Mouse (Mus musculus): Measurements from ENCODE around the gene Pnpla8. TPM values are rescaled to one million over a fixed set of nuclear protein-coding genes. Genes with fewer than 3 reads are reported as not detected.

The Pnpla8 gene
- polyA plus RNA-seq, 1 experiment from 2014 or later, result 142 TPM

DNA sequence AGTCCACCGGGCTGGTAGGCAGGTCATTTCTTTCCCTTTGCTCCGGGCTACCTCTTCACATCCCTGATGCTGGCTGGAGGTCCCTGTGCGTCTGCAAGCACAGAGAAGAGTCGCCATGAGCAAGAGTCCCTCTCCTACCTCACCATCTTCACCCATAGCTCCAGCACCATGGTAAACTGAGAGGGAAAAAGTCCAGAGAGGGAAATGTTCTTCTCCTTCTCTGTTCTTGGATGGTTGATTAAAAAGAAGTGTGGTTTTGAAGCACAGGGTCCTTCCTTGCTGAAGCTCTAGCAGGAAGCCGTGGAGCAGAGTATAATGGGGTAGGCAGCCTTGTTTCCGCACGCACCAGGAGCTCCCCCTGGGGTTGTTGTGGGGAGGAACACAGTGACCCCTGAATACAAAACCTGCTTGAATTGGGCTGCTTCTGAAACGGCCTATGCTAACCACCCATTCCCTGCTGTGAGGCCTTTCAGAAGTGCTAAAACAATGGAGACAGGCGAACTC is 109.1 kb downstream of the Pnpla8 start:
- no peaks in the 10 kb centered on the region for H3K27me3 ChIP-seq (ENCODE audit: control insufficient read depth, insufficient read depth, low read length)
- DNase-seq (ENCODE audit: low spot score), result no peak
- H3K4me1 ChIP-seq (replicated peaks; ENCODE audit: control insufficient read depth, insufficient read depth, low read length), result peaks cover 24% of the 10 kb centered on the region
- H3K4me2 ChIP-seq (replicated peaks), result peak overlapping the region; percentile 80
- H3K9me3 ChIP-seq (ENCODE audit: control insufficient read depth, low read length), result no peaks in the 10 kb centered on the region
- H3K4me3 ChIP-seq (replicated peaks; ENCODE audit: low read length), result peak overlapping the region; percentile 88
- H3K27ac ChIP-seq, result peak overlapping the region; percentile 94
- H3K9ac ChIP-seq, result peak overlapping the region; percentile 89
- WGBS, result under 1% methylated on average over 9 of the region's 9 CpGs
- no peaks in the 10 kb centered on the region for H3K36me3 ChIP-seq (replicated peaks; ENCODE audit: control insufficient read depth, insufficient read depth)
- no peak; the same call in 1 of the 2 replicates for ATAC-seq (ENCODE audit: low FRiP score)

DNA sequence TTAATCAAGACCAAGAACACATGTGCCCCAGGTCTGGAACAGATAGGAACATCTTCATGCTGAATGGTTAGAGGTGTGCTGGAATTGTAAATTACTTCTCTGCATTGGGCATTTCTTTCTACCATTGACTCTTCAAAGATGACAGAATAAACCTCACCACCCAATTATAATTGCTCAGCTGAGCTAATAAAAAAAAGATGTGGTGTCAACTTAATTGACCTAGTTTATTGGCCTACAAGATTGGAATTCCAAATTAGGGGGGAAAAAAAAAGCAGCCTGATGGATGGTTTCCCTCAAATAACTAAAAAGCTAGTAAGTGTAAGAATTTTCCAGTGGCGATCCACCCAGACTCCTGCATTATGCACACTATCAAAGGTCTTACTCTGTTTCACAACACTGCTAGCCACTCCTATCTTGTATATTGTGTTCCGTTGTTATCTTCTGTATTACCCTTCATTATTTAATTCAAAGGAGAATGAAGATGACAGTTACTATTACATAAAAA is 116.0 kb downstream of the Pnpla8 start:
- H3K9me3 ChIP-seq (ENCODE audit: control insufficient read depth, low read length), result no peaks in the 10 kb centered on the region
- no peak overlapping the region for H3K4me3 ChIP-seq (replicated peaks; ENCODE audit: low read length)
- H3K36me3 ChIP-seq (replicated peaks; ENCODE audit: control insufficient read depth, insufficient read depth), result no peaks in the 10 kb centered on the region
- H3K4me2 ChIP-seq (replicated peaks), result no peak overlapping the region
- no peaks in the 10 kb centered on the region for H3K27me3 ChIP-seq (ENCODE audit: control insufficient read depth, insufficient read depth, low read length)
- no peak overlapping the region for H3K27ac ChIP-seq
- no peak for ATAC-seq (ENCODE audit: low FRiP score)
- peaks cover 16% of the 10 kb centered on the region for H3K4me1 ChIP-seq (replicated peaks; ENCODE audit: control insufficient read depth, insufficient read depth, low read length)
- H3K9ac ChIP-seq, result no peak overlapping the region
- WGBS, result 36% methylated on average over 2 of the region's 2 CpGs
- DNase-seq (ENCODE audit: low spot score), result no peak

DNA sequence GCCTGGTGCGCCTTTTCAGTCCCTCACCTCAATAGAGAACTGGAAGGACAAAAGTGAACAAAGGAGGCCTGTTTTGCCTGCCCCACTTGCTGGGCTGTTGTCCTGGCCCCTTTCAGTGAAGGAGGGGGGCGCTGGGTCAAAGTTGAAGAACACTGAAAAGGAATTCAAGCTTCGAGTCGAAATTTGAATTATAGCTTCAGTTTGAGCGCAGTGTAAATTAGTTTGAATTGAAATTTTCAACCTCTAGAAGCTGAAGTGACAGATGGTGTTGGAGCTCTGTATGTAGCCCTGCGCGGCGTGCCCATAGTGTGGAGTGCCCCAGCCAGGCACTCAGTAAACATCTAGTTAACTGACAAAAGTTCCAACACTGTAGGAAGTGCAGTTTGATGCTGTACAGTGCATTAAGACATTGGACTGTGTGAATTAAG is 117.0 kb downstream of the Pnpla8 start:
- peak overlapping the region; percentile 51 for H3K27ac ChIP-seq
- 12% methylated on average over 8 of the region's 8 CpGs for WGBS
- H3K4me2 ChIP-seq (replicated peaks), result peak overlapping the region; percentile 27
- no peaks in the 10 kb centered on the region for H3K27me3 ChIP-seq (ENCODE audit: control insufficient read depth, insufficient read depth, low read length)
- H3K36me3 ChIP-seq (replicated peaks; ENCODE audit: control insufficient read depth, insufficient read depth), result no peaks in the 10 kb centered on the region
- no peak overlapping the region for H3K4me3 ChIP-seq (replicated peaks; ENCODE audit: low read length)
- no peak overlapping the region for H3K9ac ChIP-seq
- H3K4me1 ChIP-seq (replicated peaks; ENCODE audit: control insufficient read depth, insufficient read depth, low read length), result peaks cover 10% of the 10 kb centered on the region
- H3K9me3 ChIP-seq (ENCODE audit: control insufficient read depth, low read length), result no peaks in the 10 kb centered on the region
- ATAC-seq (ENCODE audit: low FRiP score) (peak; percentile 89), DNase-seq (ENCODE audit: low spot score) (no peak)

DNA sequence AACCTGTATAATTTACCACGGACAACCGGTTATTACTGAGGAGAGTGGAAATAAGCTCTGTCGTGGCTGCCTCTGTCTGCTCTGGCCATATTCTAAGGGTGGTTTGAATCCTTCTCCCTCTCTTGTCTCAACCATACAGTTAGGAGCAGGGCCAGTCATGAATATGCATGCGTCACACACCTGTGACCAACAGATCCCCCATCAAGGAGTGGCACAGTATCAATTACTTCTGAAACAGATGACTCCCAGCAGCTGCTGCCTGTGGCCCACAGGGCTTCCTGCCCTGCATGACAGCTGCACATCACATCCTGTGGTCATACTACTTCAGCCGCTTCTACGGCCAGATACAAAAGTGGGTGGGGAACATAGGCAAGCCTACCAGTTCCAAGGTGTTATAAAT is 122.9 kb downstream of the Pnpla8 start:
- WGBS, result 49% methylated on average over 6 of the region's 6 CpGs
- H3K36me3 ChIP-seq (replicated peaks; ENCODE audit: control insufficient read depth, insufficient read depth), result no peaks in the 10 kb centered on the region
- no peaks in the 10 kb centered on the region for H3K27me3 ChIP-seq (ENCODE audit: control insufficient read depth, insufficient read depth, low read length)
- ATAC-seq (ENCODE audit: low FRiP score) (peak; percentile 64; the same call in 1 of the 2 replicates), DNase-seq (ENCODE audit: low spot score) (no peak)
- H3K4me3 ChIP-seq (replicated peaks; ENCODE audit: low read length), result no peak overlapping the region
- no peaks in the 10 kb centered on the region for H3K9me3 ChIP-seq (ENCODE audit: control insufficient read depth, low read length)
- peaks cover 24% of the 10 kb centered on the region for H3K4me1 ChIP-seq (replicated peaks; ENCODE audit: control insufficient read depth, insufficient read depth, low read length)
- no peak overlapping the region for H3K9ac ChIP-seq
- no peak overlapping the region for H3K4me2 ChIP-seq (replicated peaks)
- no peak overlapping the region for H3K27ac ChIP-seq

DNA sequence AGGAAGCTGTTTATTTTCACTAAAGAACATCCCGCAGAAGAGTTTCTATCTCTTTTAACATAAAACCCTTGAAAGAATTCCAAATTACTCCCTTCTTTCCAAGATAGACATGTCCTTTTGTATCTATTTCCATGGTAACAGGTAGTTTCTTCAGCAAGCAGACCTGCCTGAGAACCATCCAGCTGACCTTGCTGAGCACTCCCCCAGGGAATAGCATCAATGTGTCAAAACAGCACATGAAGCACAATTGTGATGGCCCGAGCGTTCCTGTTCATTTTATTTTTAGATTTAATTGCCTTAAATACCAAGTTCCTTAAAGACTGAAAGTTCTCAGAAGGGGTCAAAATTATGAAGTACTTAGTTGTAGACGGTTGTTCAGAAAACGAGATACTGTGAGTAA is 124.1 kb downstream of the Pnpla8 start:
- Histone ChIP-seq H3K9me3 (ENCODE audit: control insufficient read depth, low read length) (no peaks in the 10 kb centered on the region), H3K9ac (no peak overlapping the region), H3K27me3 (ENCODE audit: control insufficient read depth, insufficient read depth, low read length) (no peaks in the 10 kb centered on the region), H3K4me3 (replicated peaks; ENCODE audit: low read length) (no peak overlapping the region), H3K36me3 (replicated peaks; ENCODE audit: control insufficient read depth, insufficient read depth) (no peaks in the 10 kb centered on the region), H3K4me2 (replicated peaks) (no peak overlapping the region), H3K27ac (no peak overlapping the region), H3K4me1 (replicated peaks; ENCODE audit: control insufficient read depth, insufficient read depth, low read length) (peaks cover 24% of the 10 kb centered on the region)
- ATAC-seq (ENCODE audit: low FRiP score) (no peak), DNase-seq (ENCODE audit: low spot score) (no peak)
- WGBS, result 38% methylated on average over 5 of the region's 5 CpGs

DNA sequence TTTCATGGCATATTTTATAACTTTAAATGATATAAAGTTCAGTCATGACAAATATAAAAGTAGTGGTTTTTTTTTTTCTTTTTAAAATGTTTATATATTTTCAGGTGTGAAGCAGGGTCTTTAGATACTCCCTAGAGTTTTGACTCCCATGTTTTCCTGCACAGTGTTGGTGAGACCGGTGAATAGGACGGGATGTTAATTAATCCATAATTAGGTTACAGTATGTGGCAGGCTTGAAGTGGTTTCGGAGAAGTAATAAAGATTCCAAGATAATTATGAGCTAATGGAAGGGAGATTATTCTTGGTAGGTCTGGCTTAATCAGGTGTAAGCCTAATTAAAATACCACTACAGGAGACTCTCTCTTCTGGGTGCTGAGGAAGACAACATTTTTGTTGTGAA is 125.0 kb downstream of the Pnpla8 start:
- Histone ChIP-seq H3K27me3 (ENCODE audit: control insufficient read depth, insufficient read depth, low read length) (no peaks in the 10 kb centered on the region), H3K4me3 (replicated peaks; ENCODE audit: low read length) (no peak overlapping the region), H3K9me3 (ENCODE audit: control insufficient read depth, low read length) (no peaks in the 10 kb centered on the region), H3K4me1 (replicated peaks; ENCODE audit: control insufficient read depth, insufficient read depth, low read length) (peaks cover 24% of the 10 kb centered on the region), H3K4me2 (replicated peaks) (no peak overlapping the region), H3K27ac (peak overlapping the region; percentile 62; the same call in 1 of the 2 replicates), H3K36me3 (replicated peaks; ENCODE audit: control insufficient read depth, insufficient read depth) (no peaks in the 10 kb centered on the region), H3K9ac (no peak overlapping the region)
- DNase-seq (ENCODE audit: low spot score), result no peak
- 42% methylated on average over 3 of the region's 3 CpGs for WGBS
- ATAC-seq (ENCODE audit: low FRiP score), result peak; percentile 58; the same call in 1 of the 2 replicates

DNA sequence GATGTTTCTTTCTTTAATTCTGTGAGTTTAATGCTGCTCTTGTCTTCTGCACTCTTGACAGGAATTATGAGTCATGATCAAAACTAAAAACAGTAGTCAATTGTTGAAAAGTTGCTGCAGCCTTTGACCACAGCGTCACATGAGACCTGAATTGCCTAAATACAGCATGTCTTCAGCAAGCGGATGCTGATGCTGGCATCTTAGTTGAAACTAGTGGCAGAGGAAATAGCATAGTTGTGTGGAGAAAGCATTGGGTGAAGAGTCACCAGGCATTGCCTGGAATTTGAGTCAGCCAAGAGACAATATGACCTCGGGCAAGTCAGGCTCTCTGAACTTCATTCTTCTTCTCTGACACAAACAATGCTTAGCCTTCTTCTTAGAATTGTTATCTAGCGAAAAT is 133.9 kb downstream of the Pnpla8 start:
- H3K27me3 ChIP-seq (ENCODE audit: control insufficient read depth, insufficient read depth, low read length), result no peaks in the 10 kb centered on the region
- no peaks in the 10 kb centered on the region; the same call in 1 of the 2 replicates for H3K4me1 ChIP-seq (replicated peaks; ENCODE audit: control insufficient read depth, insufficient read depth, low read length)
- WGBS, result 81% methylated on average over 4 of the region's 4 CpGs
- DNase-seq (ENCODE audit: low spot score), result no peak
- H3K27ac ChIP-seq, result no peak overlapping the region
- no peak for ATAC-seq (ENCODE audit: low FRiP score)
- no peak overlapping the region for H3K4me3 ChIP-seq (replicated peaks; ENCODE audit: low read length)
- no peaks in the 10 kb centered on the region for H3K9me3 ChIP-seq (ENCODE audit: control insufficient read depth, low read length)
- no peak overlapping the region for H3K9ac ChIP-seq
- no peak overlapping the region for H3K4me2 ChIP-seq (replicated peaks)
- no peaks in the 10 kb centered on the region for H3K36me3 ChIP-seq (replicated peaks; ENCODE audit: control insufficient read depth, insufficient read depth)

DNA sequence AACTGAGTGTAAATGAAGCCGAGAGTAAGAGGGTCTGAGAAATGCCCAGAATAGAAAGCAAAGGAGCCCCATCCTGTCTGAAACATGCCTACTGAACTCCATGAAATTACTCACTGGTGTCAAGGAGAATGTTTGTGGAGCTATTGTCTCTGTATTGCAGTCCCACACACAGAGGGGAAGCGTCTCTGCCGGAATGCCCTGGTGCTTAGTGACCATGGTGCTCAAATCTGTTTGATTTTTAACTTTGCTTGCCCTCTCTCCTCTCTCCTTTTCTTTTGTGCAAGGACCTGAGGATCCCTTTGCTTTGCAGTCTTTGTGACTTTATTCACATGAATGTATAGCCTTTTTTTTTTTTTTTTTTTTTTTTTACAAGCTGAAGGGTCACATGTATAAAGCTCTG is 136.3 kb downstream of the Pnpla8 start:
- Histone ChIP-seq H3K4me1 (replicated peaks; ENCODE audit: control insufficient read depth, insufficient read depth, low read length) (no peaks in the 10 kb centered on the region; the same call in 1 of the 2 replicates), H3K27me3 (ENCODE audit: control insufficient read depth, insufficient read depth, low read length) (no peaks in the 10 kb centered on the region), H3K27ac (no peak overlapping the region), H3K4me2 (replicated peaks) (no peak overlapping the region), H3K4me3 (replicated peaks; ENCODE audit: low read length) (no peak overlapping the region), H3K9ac (no peak overlapping the region), H3K36me3 (replicated peaks; ENCODE audit: control insufficient read depth, insufficient read depth) (no peaks in the 10 kb centered on the region), H3K9me3 (ENCODE audit: control insufficient read depth, low read length) (no peaks in the 10 kb centered on the region)
- WGBS, result 5% methylated on average over 3 of the region's 3 CpGs
- no peak for DNase-seq (ENCODE audit: low spot score)
- ATAC-seq (ENCODE audit: low FRiP score), result no peak

DNA sequence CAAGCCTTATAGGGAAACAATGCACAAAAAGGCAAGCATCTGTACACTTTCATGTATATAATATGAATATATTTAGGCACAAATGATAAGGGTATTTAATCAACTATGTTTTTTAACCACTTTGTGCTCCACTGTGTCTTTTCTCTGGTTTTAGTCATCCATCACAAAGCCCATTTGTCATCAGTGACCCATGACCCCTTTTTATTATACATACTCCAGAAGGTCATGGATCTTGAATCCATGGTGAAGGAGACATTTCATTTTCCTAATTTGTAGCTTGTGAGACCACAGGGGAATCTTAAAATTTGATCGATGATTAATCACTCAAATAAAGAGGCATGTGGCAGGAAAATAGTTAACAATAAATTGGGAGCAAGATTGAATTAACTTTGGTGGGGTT is 136.7 kb downstream of the Pnpla8 start:
- no peaks in the 10 kb centered on the region for H3K36me3 ChIP-seq (replicated peaks; ENCODE audit: control insufficient read depth, insufficient read depth)
- ATAC-seq (ENCODE audit: low FRiP score) (no peak), DNase-seq (ENCODE audit: low spot score) (no peak)
- 22% methylated on average over 1 of the region's 1 CpGs for WGBS
- H3K27me3 ChIP-seq (ENCODE audit: control insufficient read depth, insufficient read depth, low read length), result no peaks in the 10 kb centered on the region
- H3K9ac ChIP-seq, result no peak overlapping the region
- no peak overlapping the region for H3K4me3 ChIP-seq (replicated peaks; ENCODE audit: low read length)
- H3K4me1 ChIP-seq (replicated peaks; ENCODE audit: control insufficient read depth, insufficient read depth, low read length), result no peaks in the 10 kb centered on the region; the same call in 1 of the 2 replicates
- no peak overlapping the region for H3K4me2 ChIP-seq (replicated peaks)
- no peak overlapping the region for H3K27ac ChIP-seq
- no peaks in the 10 kb centered on the region for H3K9me3 ChIP-seq (ENCODE audit: control insufficient read depth, low read length)

All from hindbrain, embryonic 14.5 days (tissue).